Mouse (Mus musculus) CH12.LX (cell line): ENCODE measurements at regions not wholly inside any gene's neighbourhood (a gene's known extent, or its start where the extent isn't known, plus 50 kb on each side); places are given as distances from the start of the nearest gene placed in this dataset.

Experiments used
- DNase-seq: peaks from one replicate; pipeline ENCODE4 v3.0.0-alpha.2; 2013; ENCODE audit errors: extremely low read depth
- H3K27ac ChIP-seq: 2 replicates; pipeline ENCODE4 v1.5.1; 2012; ENCODE audit warnings: low read depth, mild to moderate bottlenecking, control low read depth, moderate library complexity; ENCODE audit not compliant: insufficient read depth
- H3K27me3 ChIP-seq: replicated peaks from 2 replicates; pipeline ENCODE3; 2012; ENCODE audit warnings: inconsistent platforms
- H3K36me3 ChIP-seq, 2 experiments: replicated peaks in 1 of 2; 2 replicates each; pipeline versions ENCODE3 to v1.6.1; 2012; ENCODE audit warnings: inconsistent platforms in 1 of 2, low read length in 1 of 2, mild to moderate bottlenecking in 1 of 2, mixed read lengths in 1 of 2, moderate library complexity in 1 of 2; ENCODE audit not compliant: control insufficient read depth in 1 of 2, insufficient read depth in 1 of 2
- H3K4me1 ChIP-seq, 2 experiments: 2 replicates each; pipeline ENCODE4 v1.6.1; 2012; ENCODE audit warnings: inconsistent platforms in 1 of 2, moderate library complexity in 1 of 2; ENCODE audit not compliant: insufficient read depth in 2 of 2, control insufficient read depth in 1 of 2
- H3K4me2 ChIP-seq: 2 replicates; pipeline ENCODE4 v1.6.1; 2012; ENCODE audit warnings: low read depth, mild to moderate bottlenecking, control low read depth; ENCODE audit not compliant: poor library complexity, insufficient read depth, severe bottlenecking
- H3K4me3 ChIP-seq, 3 experiments: fragments of 150-350 bp in 1 of 3; sonication (generic) in 1 of 3; replicated peaks in 1 of 3; 2 replicates each; pipeline versions ENCODE3 to v1.5.1; 2011 to 2012; ENCODE audit warnings: low read depth in 2 of 3, low read length in 2 of 3, mild to moderate bottlenecking in 2 of 3, moderate library complexity in 2 of 3, control low read depth in 1 of 3, improper control_type of control experiment in 1 of 3, inconsistent platforms in 1 of 3, mixed read lengths in 1 of 3; ENCODE audit not compliant: poor library complexity in 1 of 3
- H3K79me2 ChIP-seq: replicated peaks from 2 replicates; pipeline ENCODE4 v1.6.1; 2012; ENCODE audit warnings: mild to moderate bottlenecking, moderate library complexity; ENCODE audit not compliant: control insufficient read depth, poor library complexity, insufficient read depth, severe bottlenecking; ENCODE audit errors: extremely low read depth
- H3K9ac ChIP-seq: 2 replicates; pipeline ENCODE4 v1.6.1; 2012; ENCODE audit warnings: low read depth, mild to moderate bottlenecking, control low read depth, moderate library complexity; ENCODE audit not compliant: insufficient read depth
- H3K9me3 ChIP-seq: replicated peaks from 2 replicates; pipeline ENCODE3; 2012; ENCODE audit warnings: low read length, inconsistent platforms, mixed read lengths
- CHD1 ChIP-seq: IDR thresholded peaks from 2 replicates; pipeline ENCODE4 v1.6.1; 2012; ENCODE audit warnings: low read depth, low read length, improper control_type of control experiment, inconsistent platforms
- E2F4 ChIP-seq: IDR thresholded peaks from 2 replicates; pipeline ENCODE4 v1.6.1; 2011; ENCODE audit warnings: low read depth, low read length, improper control_type of control experiment; ENCODE audit not compliant: insufficient replicate concordance
- GABPA ChIP-seq: IDR thresholded peaks from 2 replicates; pipeline ENCODE4 v1.6.1; 2012; ENCODE audit warnings: low read depth, low read length, improper control_type of control experiment, inconsistent platforms; ENCODE audit not compliant: insufficient replicate concordance
- IRF4 ChIP-seq: IDR thresholded peaks from 2 replicates; pipeline ENCODE4 v1.6.1; 2014; ENCODE audit warnings: low read depth, mild to moderate bottlenecking, inconsistent platforms, low read length, improper control_type of control experiment
- JUN ChIP-seq: IDR thresholded peaks from 2 replicates; pipeline ENCODE4 v1.6.1; 2011; ENCODE audit warnings: low read depth, mild to moderate bottlenecking, low read length, improper control_type of control experiment, moderate library complexity; ENCODE audit not compliant: insufficient read depth
- JUND ChIP-seq: conservative IDR thresholded peaks from 2 replicates; pipeline ENCODE4 v1.6.1; 2011; ENCODE audit warnings: low read depth, low read length, improper control_type of control experiment
- MAFK ChIP-seq: IDR thresholded peaks from 2 replicates; pipeline ENCODE4 v1.6.1; 2011; ENCODE audit warnings: low read length, improper control_type of control experiment; ENCODE audit not compliant: insufficient replicate concordance
- MYC ChIP-seq: IDR thresholded peaks from 2 replicates; pipeline ENCODE4 v1.6.1; 2011; ENCODE audit warnings: low read depth, mild to moderate bottlenecking, improper control_type of control experiment, low read length
- NELFE ChIP-seq: IDR thresholded peaks from 2 replicates; pipeline ENCODE4 v1.6.1; 2011; ENCODE audit warnings: low read depth, low read length, improper control_type of control experiment
- NRF1 ChIP-seq: IDR thresholded peaks from 2 replicates; pipeline ENCODE4 v1.6.1; 2014; ENCODE audit warnings: low read depth, mild to moderate bottlenecking, inconsistent platforms, low read length, improper control_type of control experiment, moderate library complexity
- POLR2A ChIP-seq: IDR thresholded peaks from 2 replicates; pipeline ENCODE4 v1.6.1; 2011; ENCODE audit warnings: low read depth, mild to moderate bottlenecking, improper control_type of control experiment, low read length
- RCOR1 ChIP-seq: conservative IDR thresholded peaks from 2 replicates; pipeline ENCODE4 v1.6.1; 2012; ENCODE audit warnings: low read depth, mild to moderate bottlenecking, inconsistent platforms, low read length, improper control_type of control experiment
- TCF12 ChIP-seq: IDR thresholded peaks from 2 replicates; pipeline ENCODE4 v1.6.1; 2014; ENCODE audit warnings: low read depth, mild to moderate bottlenecking, inconsistent platforms, low read length, improper control_type of control experiment
- USF2 ChIP-seq: conservative IDR thresholded peaks from 2 replicates; pipeline ENCODE4 v1.6.1; 2011; ENCODE audit warnings: low read depth, low read length, improper control_type of control experiment
- ZNF384 ChIP-seq: IDR thresholded peaks from 2 replicates; pipeline ENCODE4 v1.6.1; 2012; ENCODE audit warnings: low read depth, low read length, improper control_type of control experiment, inconsistent platforms
- dilution Hi-C: fragments of 300-500 bp; cut with MboI; formaldehyde crosslinking; loops from 2 replicates; pipeline ENCODE4 v1.14.3; 2020; ENCODE audit warnings: low sequenced_read_pairs; ENCODE audit not compliant: extremely low pct_unique_long_range_greater_than_20kb, extremely low pct_ligation_motif_present
- in situ Hi-C: fragments of 300-500 bp; cut with MboI; formaldehyde crosslinking; loops from 3 replicates; pipeline ENCODE4 v1.14.3; 2019; ENCODE audit warnings: low sequenced_read_pairs, low pct_ligation_motif_present, low pct_unique_long_range_greater_than_20kb, mixed read lengths

GRCm38 (mm10) chr4:62781309-62781800 is 184.0 kb upstream of the Zfp618 start:
- DNase-seq: no peak
- H3K9ac ChIP-seq: no peak overlapping the region
- no peaks in the 10 kb centered on the region for H3K36me3 ChIP-seq
- dilution Hi-C loops: no loop called here
- H3K9me3 ChIP-seq: peaks cover 6% of the 10 kb centered on the region
- H3K27me3 ChIP-seq: peaks cover 56% of the 10 kb centered on the region
- peak overlapping the region; percentile 85 for H3K4me2 ChIP-seq
- no peak for TF ChIP-seq ZNF384
- TF ChIP-seq USF2: no peak
- no peak for TF ChIP-seq RCOR1
- H3K4me1 ChIP-seq: peaks cover 9 to 30% of the 10 kb centered on the region in 2 experiments
- no peak overlapping the region for H3K4me3 ChIP-seq
- no peak overlapping the region for H3K27ac ChIP-seq
- in situ Hi-C loops: loop anchor here (25.0 kb wide), 1 partner anchor 331 kb away; no protein-coding TSS in a partner anchor
- no peaks in the 10 kb centered on the region for H3K79me2 ChIP-seq

- Histone ChIP-seq H3K79me2 (no peaks in the 10 kb centered on the region), H3K9ac (no peak overlapping the region), H3K27ac (no peak overlapping the region), H3K36me3 (no peaks in the 10 kb centered on the region), H3K9me3 (peaks cover 3% of the 10 kb centered on the region), H3K27me3 (peaks cover 72% of the 10 kb centered on the region), H3K4me1 (peaks cover 0 to 9% of the 10 kb centered on the region in 2 experiments; a peak in 3 of 4 replicates), H3K4me2 (no peak overlapping the region), H3K4me3 (no peak overlapping the region)
- dilution Hi-C loops: no loop called here
- in situ Hi-C loops: loop anchor here (25.0 kb wide), 1 partner anchor 327 kb away; no protein-coding TSS in a partner anchor
- no peak for DNase-seq
- TF ChIP-seq ZNF384: no peak
- no peak for TF ChIP-seq USF2
- no peak for TF ChIP-seq JUN
Observed at GRCm38 (mm10) chr4:62785711-62786110, 179.7 kb upstream of the Zfp618 start.

GRCm38 (mm10) chr4:62789696-62790095 is 175.7 kb upstream of the Zfp618 start:
- Histone ChIP-seq H3K9ac (no peak overlapping the region), H3K4me2 (no peak overlapping the region), H3K9me3 (peaks cover 3% of the 10 kb centered on the region), H3K4me1 (no peaks in the 10 kb centered on the region), H3K27me3 (peaks cover 44% of the 10 kb centered on the region), H3K79me2 (no peaks in the 10 kb centered on the region), H3K27ac (no peak overlapping the region), H3K36me3 (no peaks in the 10 kb centered on the region), H3K4me3 (no peak overlapping the region)
- dilution Hi-C loops (no loop called here), in situ Hi-C loops (loop anchor here (25.0 kb wide), 1 partner anchor 323 kb away; no protein-coding TSS in a partner anchor)
- no peak for DNase-seq
- TF ChIP-seq USF2: no peak
- TF ChIP-seq POLR2A: no peak
- TF ChIP-seq JUND: no peak
- TF ChIP-seq TCF12: no peak
- TF ChIP-seq IRF4: no peak
- TF ChIP-seq GABPA: no peak
- no peak for TF ChIP-seq CHD1
- TF ChIP-seq NRF1: no peak
- no peak for TF ChIP-seq MAFK
- TF ChIP-seq E2F4: no peak
- TF ChIP-seq NELFE: no peak
- TF ChIP-seq MYC: no peak
